Mouse (Mus musculus) heart, postnatal 4 days (tissue): Measurements from ENCODE around the gene Rdh16. TPM values are rescaled to one million over a fixed set of nuclear protein-coding genes. Genes with fewer than 3 reads are reported as not detected.
"Not testable (repeated sequence)": the region's sequence is repeated elsewhere in the genome, so short reads cannot be mapped to it uniquely, and the experiment has no call there.

ENCODE experiments used
- DNase-seq: peaks from one replicate; pipeline ENCODE4 v3.0.0; 2021
- total RNA-seq, 2 experiments: library from RNA; stranded (reverse); gene quantifications; 2 replicates each; pipeline ENCODE4 v1.2.3; 2021

The Rdh16 gene
- total RNA-seq, 2 experiments from 2014 or later, result not detected

GRCm38 (mm10) chr10:127834186-127834585, 33.2 kb downstream of the Rdh16 start:
- not testable (repeated sequence) for DNase-seq

GRCm38 (mm10) chr10:127835292-127835691, 34.3 kb downstream of the Rdh16 start:
- DNase-seq, result no peak

DNA sequence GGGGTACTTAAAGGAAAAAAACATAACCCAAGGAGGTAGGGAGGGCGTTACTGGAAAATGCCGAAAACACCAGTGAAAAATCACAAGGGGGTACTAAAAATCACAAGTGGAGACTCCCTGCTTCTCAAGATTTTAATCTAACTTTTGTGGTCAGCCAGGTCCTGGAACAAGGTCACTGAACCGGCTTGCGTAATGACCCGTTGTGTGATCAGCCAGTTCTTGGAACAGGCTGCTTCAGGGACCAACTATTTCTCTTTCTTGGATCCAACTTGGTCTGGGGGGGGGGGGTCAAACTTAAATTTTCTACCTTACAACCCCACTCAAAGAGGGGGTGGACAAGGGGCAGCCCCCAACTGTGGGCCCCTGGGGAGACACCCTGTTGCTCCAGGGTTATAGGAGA, 36.8 kb downstream of the Rdh16 start:
- not testable (repeated sequence) for DNase-seq

- no peak for DNase-seq
These were observed 37.6 kb downstream of the Rdh16 start for GRCm38 (mm10) chr10:127838539-127838938.

DNA sequence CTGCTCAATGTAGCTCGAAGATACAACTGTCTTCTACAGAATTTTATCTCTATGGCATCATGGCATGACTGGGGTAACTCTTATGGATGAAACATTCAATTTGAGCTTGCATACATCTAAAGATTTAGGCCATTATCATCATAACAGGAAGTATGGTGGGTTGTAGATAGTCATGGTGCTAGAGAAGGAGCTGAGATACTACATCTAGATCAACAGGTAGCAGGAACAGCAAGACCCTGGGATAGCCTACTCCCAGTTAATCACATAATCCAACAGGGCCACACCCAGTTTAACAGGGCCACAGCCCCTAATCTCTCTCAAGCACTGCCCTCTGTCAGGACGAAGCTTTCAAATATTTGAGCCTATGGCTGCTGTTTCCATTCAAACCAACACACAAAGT, 39.8 kb downstream of the Rdh16 start:
- no peak for DNase-seq

DNA sequence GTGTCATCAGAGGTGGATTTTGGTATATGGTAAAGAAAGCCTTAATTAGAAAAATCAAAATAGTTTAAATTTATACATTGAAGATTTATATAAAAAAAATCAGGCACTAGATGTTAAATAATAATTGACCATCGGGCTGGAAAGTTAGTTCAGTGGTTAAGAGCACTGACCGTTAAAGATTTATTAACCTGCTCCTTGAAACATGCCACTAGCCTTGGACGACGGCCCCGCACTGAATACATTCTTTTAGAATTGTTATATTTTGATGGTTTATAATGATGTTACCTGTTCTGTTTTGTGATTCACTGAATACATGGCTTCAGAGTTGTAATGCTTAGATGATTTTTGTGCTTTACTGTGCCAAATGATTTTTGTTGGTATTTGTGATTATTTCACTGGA, 45.0 kb downstream of the Rdh16 start:
- not testable (repeated sequence) for DNase-seq

- no peak for DNase-seq
These were observed 47.1 kb downstream of the Rdh16 start for GRCm38 (mm10) chr10:127848089-127848488.

- DNase-seq, result no peak
These were observed 48.7 kb downstream of the Rdh16 start, which contains the start of gene Rdh19 for GRCm38 (mm10) chr10:127849628-127850027. Gene Rdh19 (plus strand): TSS chr10:127849928.

DNA sequence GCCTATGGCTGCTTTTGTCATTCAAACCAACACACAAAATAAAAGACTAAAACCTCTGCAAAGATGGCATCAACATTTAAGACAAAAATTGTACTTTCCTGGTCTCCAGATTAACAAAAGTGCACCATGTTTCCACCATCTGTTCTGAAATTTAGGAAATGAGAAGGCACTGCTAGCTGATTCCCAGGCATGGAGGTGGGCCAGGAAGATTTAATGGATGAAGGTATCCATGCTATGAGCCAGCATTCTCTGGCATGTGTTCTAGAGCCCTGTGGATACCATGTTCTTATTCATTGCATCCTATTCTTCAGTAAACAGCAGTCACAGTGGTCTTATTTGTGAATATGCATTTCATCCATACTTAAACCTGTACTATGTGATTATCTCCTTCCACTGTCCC, 55.4 kb downstream of the Rdh16 start:
- DNase-seq, result no peak

GRCm38 (mm10) chr10:127864931-127865330, 64.0 kb downstream of the Rdh16 start:
- DNase-seq, result no peak

DNA sequence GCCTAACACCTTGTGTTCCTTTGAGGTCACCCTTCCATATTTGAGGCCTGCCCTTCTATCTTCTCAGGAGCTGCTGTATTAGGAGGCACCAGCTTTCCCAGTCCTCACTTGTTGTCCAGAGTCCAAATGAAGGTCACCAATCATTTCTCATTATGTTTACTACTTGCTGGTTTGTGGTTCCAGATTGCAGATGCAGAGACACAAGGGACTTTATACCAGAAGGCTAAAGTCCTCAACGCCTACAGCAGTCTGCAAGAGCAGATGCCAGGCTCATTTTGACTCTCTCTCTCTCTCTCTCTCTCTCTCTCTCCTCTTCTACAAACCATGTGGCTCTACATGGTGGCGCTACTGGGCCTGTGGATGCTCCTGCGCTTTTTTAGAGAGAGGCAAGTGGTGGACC, 65.3 kb downstream of the Rdh16 start, which contains the start of gene Rdh16f2:
Rdh16f2 (plus strand) TSS at position 243 of the 400 bp plus-strand sequence.
- no peak for DNase-seq

GRCm38 (mm10) chr10:127872484-127872883, 71.5 kb downstream of the Rdh16 start:
- no peak for DNase-seq

DNA sequence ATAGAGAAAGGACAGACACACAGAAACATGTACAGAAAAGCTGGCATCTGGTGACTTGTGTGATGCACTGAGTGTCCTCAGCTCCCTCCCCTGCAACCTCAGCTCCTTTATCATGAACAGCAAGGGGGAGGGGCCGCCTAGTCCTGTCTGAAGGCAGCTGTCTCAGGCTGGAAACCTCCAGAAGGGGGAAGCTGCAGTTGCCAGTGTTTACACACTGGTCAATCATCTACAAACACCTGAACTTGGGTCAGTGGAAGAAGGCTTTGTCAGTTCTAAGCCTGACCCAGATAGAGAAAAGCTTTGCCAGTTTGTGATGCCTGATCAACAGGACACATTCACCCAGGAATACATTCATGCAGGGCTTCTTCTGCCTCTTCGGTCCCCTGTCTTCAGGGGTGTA, 76.7 kb downstream of the Rdh16 start:
- DNase-seq, result no peak

DNA sequence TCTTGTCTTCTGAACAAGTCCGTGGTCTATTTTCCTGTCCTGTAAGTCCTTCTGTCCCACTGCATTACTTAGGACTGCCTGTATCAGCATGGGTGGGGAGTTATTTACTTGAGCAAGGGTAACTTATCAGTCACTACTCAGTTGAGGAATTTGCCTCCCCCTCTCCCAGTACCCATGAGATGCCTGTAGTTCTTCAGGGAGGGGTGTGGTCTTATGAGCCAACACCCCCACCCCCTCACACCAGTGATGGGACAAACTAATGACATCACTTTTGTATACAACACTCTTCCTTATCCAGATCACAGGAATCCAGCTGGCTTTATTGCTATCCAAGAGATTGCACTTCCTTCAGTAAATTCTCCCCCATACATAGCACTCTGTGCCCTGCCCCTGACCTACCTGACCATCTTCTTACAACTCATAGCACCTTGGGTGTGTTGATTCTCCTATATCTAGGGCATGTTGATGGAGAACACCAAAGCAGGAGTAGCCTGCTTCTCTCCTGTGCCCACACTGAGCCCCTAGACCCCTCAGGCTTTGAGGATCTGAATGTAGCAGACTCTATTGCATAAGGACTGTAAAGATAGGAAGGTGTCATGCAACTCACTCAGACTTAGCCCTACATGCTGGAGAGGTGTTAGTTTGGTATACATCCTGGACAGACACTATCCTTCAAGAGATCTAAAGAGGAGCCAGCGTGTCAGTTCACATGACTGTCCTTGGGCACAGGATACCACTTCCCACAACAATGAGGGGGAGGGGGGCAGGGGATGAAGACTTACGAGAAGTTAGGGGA, 77.5 kb downstream of the Rdh16 start:
- DNase-seq, result no peak

DNA sequence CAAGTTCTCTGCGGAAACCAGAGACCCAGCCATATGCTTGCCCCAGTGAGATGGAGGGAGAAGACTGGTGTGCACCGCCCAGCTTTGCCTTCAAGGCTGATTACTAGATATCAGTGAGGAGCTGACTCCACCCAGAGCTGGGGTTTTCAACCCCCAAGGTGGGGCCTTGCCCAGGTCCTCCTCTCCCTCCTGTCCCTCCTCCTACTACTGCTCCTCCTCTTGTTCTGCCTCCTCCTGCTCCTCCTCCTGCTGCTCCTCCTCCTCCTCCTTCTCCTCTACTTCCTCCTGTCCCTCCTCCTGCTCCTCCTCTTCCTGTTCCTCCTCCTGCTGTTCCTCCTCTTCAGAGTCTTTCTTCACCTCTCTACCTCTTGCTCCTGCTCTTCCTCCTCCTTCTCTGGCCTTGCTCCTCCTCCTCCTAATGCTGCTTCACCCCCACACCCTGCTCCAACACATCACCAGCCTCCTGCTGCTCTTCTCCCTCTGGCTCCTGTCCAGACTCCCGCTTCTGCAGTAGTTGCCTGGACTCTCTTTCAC, 78.3 kb downstream of the Rdh16 start:
- DNase-seq, result no peak

- no peak for DNase-seq
These were observed 80.1 kb downstream of the Rdh16 start for GRCm38 (mm10) chr10:127881041-127881440.

DNA sequence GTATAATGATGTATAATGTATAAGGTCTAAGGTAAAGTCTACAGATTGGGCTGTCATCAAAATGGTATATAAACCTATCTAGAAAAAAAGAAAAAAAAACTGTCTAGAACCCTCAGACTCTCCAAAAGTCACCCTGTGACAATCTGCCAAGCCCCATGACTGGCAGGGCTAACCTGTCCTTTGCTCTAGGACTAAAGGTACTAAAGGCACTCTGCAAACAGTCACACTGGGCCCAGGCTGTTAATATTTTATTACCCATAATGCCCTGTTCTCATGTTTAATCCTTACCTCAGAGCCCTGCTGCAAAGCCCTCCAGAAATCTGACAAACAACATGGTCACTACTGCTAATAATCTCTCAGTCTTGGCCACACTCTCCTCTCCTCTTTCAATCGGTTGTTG, 85.6 kb downstream of the Rdh16 start:
- DNase-seq, result no peak

GRCm38 (mm10) chr10:127886971-127887370, 86.0 kb downstream of the Rdh16 start:
- DNase-seq, result no peak

GRCm38 (mm10) chr10:127888605-127889004, 87.7 kb downstream of the Rdh16 start, which contains the start of gene Rdh7:
Gene Rdh7 (minus strand): TSS chr10:127888817.
- no peak for DNase-seq

- DNase-seq, result no peak
These were observed 90.5 kb downstream of the Rdh16 start for GRCm38 (mm10) chr10:127891481-127891880.

GRCm38 (mm10) chr10:127893163-127894022, 92.4 kb downstream of the Rdh16 start:
- not testable (repeated sequence) for DNase-seq
